Mouse (Mus musculus): ENCODE results near the gene Mfrp.
"Not testable (repeated sequence)": the region's sequence is repeated elsewhere in the genome, so short reads cannot be mapped to it uniquely, and the experiment has no call there.

The Mfrp gene

GRCm38 (mm10) chr9:44106182-44106581, 4.7 kb downstream of the Mfrp start:
- no peak for DNase-seq (ENCODE audit: low spot score)

DNA sequence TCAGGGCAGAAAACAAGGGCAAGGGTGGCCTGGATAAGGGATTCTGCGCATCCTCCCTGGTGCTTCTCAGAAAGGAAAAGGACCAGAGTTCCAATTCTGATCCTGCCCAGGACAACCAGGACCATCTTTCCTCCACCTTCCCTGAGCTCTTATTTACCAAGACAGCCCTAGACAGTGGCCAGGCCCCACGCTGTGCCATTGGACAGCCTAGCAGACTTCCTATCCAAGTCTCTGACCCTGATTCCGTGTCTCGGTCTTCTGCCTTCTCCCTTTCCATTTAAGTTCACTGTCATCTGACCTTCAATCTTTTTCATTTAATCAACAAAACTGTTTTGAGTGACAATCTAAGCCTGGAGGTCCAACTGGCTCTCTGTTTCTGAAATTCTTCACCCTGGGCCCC, 5.1 kb downstream of the Mfrp start:
- no peak for DNase-seq (ENCODE audit: low spot score)

- no peak for DNase-seq (ENCODE audit: low spot score)
These were observed 5.6 kb downstream of the Mfrp start, which contains the start of gene C1qtnf5 for GRCm38 (mm10) chr9:44107110-44107509. Gene C1qtnf5, plus strand, starts transcription at chr9:44107245.

DNA sequence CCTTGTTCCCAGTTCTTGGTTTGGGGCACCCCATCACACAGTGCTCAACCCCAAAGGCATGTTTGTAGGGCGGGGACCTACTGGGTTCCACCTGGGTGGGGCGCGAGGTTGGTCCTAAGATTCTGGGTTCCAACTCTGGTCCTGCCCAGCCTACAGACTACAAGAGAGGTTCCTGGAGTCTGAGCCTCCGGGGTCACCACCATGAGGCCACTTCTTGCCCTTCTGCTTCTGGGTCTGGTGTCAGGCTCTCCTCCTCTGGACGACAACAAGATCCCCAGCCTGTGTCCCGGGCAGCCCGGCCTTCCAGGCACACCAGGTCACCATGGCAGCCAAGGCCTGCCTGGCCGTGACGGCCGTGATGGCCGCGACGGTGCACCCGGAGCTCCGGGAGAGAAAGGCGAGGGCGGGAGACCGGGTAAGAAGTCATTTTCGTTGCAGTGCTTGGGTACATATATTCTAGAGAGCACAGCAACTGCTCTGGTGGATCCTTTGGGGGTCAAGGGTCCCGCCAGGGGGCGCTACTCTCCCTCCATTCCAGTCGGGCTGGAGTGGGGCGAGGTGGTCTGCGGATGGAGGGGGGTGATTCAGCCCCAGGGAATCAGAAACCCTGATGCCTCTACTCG, 6.1 kb downstream of the Mfrp start:
- no peak for DNase-seq (ENCODE audit: low spot score)

DNA sequence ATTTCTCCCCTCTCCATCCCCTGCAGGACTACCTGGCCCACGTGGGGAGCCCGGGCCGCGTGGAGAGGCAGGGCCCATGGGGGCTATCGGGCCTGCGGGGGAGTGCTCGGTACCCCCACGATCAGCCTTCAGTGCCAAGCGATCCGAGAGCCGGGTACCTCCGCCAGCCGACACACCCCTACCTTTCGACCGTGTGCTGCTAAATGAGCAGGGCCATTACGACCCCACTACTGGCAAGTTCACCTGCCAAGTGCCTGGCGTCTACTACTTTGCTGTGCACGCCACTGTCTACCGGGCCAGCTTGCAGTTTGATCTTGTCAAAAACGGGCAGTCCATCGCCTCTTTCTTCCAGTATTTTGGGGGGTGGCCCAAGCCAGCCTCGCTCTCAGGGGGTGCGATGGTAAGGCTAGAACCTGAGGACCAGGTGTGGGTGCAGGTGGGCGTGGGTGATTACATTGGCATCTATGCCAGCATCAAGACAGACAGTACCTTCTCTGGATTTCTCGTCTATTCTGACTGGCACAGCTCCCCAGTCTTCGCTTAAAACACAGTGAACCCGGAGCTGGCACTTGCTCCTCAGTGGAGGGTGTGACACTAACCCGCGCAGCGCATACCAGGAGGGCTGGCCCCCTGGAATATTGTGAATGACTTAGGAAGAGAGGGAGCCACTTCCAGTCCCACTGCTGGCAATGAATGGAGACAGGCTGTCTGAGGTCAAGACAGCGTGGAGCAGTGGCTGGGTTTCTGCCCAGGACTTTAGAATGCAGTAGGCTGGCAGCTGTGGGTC, 6.9 kb downstream of the Mfrp start:
- no peak for DNase-seq (ENCODE audit: low spot score)

DNA sequence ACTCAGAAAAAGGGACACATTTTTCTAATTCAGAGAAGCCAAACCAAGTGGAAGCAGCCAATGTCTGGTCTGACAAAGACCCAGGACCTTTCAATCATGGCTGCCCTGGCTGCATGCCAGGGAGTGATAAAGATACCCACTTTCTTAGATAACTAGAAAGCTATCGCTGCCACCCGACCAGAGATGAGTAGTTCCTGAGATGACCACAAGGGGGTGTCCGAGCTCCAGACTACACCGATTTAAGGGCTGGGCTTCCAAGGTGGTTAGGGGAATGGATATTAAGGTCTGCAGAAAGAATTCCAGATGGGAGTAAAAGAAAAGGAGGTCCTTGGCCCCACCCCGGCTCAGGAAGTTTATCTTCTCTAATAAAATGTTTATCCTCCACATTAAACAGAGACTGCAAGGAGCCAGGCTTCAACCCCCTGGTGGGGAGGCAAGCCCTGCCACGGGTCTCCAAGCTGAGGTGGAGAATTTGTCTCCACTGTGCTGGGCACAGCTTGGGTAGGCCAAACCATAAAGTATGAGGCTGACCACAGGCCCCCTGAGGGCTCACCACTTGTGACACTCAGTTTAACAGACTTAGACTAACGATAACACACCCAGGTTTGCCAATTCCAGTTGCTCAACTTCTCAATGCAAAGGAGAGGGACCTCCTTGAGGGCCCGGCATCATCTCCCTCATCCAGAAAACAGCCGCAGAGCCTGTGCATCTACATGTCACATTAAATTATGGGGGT, 8.0 kb downstream of the Mfrp start:
- DNase-seq (ENCODE audit: low spot score) = peak; percentile 70

GRCm38 (mm10) chr9:44111909-44112308, 10.4 kb downstream of the Mfrp start:
- not testable (repeated sequence) for DNase-seq (ENCODE audit: low spot score)

GRCm38 (mm10) chr9:44113105-44113789, 11.7 kb downstream of the Mfrp start, which contains the start of the genes Gm49380 and Rnf26:
Gene Gm49380, minus strand, starts transcription at chr9:44113500.
Gene Rnf26, minus strand, starts transcription at chr9:44113517.
- peak; percentile 90 for DNase-seq (ENCODE audit: low spot score)

DNA sequence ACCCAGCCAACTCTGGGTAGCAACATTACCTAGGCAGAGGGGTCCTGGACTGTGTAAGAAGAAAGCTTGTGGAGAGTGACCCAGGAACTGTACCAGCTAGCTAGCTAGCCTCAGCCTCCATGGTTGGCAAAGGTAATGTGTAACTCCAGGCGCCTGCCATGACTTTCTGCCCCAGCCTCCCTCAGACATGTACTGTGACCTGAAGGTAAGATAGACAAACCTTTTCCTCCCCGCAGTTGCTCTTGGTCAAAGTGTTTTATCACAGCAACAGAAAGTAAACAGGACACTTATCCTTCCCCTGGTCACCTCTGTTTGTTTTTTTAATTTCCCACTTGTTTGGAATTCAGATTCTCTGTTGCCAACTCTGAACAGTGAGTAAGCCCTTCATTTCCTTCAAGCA, 12.9 kb downstream of the Mfrp start:
- DNase-seq (ENCODE audit: low spot score) = no peak

DNA sequence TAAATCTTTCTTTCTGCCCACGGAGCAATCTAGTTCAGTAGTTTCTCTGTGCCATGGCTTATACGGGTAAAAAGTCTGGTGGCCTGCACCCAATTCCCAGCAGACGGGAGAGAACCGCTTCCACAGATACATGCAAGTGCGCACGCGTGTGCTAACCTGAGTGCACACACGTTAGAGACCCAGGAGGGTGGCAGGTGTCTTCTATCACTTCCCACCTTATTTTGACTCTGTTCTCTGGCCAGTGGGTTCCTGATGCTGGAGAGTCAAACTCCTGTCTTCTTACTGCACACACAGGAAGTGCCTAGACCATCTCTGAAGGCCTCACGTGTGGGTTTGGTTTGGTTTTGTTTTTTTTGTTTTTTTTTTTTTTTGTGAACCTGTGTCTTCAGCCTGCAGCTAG, 14.1 kb downstream of the Mfrp start:
- no peak for DNase-seq (ENCODE audit: low spot score)

DNA sequence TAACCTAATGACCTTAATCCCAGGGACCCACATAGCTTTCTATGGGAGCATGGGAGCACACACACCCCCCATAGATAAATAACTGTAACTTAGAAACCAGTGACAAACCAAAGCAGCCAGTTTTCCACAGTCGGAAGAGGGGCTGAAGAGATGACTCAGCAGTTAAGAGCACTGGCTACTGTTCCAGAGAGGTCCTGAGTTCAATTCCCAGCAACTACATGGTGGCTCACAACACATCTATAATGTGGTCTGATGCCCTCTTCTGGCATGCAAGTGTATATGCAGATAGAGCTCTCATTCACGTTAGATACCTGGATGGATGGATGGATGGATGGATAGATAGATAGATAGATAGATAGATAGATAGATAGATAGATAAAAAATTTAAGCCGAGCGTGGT, 14.7 kb downstream of the Mfrp start:
- no peak for DNase-seq (ENCODE audit: low spot score)

DNA sequence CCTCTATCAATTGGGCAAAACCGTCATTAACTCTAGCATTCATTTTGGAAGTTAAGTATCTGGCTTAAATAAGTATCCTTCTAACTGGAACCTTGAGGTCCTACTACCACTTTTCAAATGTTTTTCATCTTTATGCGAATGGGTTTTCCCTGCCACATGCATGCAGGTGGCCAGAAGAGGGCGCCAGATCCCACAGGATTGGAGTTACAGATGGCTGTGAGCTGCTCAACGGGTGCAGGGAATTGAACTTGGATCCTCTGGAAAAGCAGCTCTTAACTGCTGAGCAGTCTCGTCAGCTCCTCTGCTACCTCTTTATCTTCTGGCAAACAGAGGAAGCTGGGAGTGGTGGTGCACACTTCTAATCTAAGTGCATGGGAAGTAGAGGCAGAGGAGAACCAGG, 17.5 kb downstream of the Mfrp start:
- no peak for DNase-seq (ENCODE audit: low spot score)

- no peak for DNase-seq (ENCODE audit: low spot score)
These were observed 18.5 kb downstream of the Mfrp start for GRCm38 (mm10) chr9:44119948-44120465.

DNA sequence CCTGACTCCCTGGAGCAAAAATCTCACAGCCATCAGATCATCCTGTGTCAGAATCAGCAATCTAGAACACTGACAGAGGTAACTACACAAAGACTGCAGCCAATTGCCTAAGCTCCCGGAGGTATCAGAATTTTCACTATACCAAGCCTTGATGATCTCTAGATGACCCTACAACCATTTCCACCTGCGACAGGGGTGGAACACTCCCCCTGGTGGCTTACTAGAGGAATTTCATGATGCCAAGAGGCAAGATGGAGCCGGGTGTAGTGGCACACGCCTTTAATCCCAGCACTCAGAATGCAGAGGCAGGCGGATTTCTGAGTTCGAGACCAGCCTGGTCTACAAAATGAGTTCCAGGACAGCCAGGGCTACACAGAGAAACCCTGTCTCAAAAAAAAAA, 22.8 kb downstream of the Mfrp start:
- DNase-seq (ENCODE audit: low spot score) = no peak

- no peak for DNase-seq (ENCODE audit: low spot score)
These were observed 23.5 kb downstream of the Mfrp start for GRCm38 (mm10) chr9:44125026-44125425.

DNA sequence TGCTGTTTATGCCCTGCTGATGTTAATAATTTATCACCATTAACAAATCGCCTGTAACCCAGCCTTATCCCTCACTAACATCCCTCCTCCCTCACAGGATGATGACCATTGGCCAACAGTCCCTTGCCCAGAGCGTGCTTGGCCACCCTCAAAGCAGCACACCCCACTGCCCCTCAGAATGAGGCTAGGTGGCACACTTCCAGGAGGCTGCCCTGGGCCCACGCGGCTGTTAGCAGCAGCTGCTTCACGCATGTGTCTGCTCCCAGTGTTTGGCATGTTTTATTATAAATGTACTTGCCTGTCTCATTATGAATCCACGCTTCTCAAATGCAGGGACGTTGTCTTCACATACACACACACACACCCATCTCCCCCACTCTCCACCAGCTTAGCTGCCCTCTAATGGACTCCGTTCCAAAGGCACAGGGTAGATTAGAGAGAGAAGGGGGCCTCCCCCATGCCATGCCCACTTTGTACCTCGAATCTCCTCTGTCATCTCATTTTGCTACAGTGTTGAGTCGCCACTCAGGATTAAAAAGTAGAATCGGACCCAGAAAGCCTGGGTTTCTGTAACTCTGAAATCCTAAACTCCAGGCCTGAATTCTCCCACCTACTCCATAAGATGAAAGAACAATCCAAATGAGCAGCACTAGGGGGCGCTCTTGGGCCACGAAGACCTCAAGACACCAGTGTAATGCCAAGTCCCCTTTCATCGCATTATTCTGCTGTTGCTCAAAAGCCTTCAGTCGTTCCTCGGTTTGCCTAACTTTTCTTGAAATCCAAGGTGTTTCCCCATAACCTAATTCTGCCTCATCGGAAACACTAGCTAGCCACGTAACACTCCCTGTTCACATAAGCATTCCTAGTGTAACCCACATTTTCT, 24.3 kb downstream of the Mfrp start:
- DNase-seq (ENCODE audit: low spot score) = no peak

DNA sequence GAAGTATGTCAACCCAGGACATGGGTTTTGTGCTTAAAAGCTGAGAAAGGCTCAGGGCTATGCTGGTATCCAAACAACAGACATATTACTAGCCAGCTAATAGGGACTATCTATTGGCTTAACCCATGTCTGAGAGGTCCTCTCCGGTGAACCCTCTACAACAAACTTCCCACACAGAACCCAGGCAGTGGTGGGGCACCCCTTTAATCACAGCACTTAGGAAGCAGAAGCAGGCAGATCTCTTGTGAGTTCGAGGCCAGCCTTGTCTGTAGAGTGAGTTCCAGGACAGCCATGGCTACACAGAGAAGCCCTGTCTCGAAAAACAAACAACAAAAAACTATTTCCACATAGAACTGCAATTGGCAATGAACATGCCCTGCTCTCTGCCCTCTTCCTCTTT, 25.2 kb downstream of the Mfrp start:
- DNase-seq (ENCODE audit: low spot score) = no peak

GRCm38 (mm10) chr9:44127351-44127801, 25.8 kb downstream of the Mfrp start:
- no peak for DNase-seq (ENCODE audit: low spot score)

DNA sequence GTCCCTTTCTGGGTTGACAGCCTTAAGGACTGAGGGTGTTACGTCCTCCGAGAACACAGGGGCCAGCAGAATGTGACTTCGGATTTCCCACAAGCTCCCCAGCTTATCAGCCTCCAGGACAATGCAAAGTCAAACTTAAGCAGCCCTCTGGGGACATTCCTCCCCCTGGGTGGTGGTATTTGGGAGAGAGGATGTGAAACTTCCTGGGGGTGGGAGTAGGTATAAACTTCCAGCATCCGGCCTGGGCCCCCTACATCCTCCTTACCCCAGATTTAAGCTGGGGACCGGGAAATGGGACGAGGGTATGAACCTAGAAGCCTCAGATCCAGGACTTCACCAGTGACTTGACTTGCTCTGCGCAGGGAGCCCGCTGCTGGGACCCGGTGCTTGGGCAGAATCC, 28.1 kb downstream of the Mfrp start:
- DNase-seq (ENCODE audit: low spot score) = no peak

DNA sequence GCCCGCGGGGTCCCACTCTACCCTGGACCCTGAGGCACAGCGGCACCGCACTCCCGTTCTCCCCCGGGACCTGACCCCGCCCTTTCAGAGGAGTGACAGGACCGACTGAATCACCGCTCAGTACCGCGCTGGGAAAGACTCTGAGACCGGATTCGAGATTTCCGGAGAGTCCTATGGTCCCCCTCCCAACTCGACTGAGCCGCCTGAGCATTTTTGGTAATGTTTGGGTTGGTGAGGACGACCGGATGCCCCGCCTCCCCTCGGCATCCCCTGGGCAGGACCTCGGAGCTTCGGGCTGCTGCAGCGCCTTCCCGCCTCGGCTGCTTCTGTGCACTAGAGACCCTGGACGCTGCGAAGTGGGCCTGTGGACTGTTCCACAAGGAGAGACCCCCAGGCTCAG, 28.5 kb downstream of the Mfrp start:
- DNase-seq (ENCODE audit: low spot score) = peak; percentile 33

Data from spleen, adult 12 weeks (tissue).